Mouse (Mus musculus) liver, embryonic 13.5 days (tissue): ENCODE measurements around the gene Pgghg. TPM values are rescaled to one million over a fixed set of nuclear protein-coding genes. Genes with fewer than 3 reads are reported as not detected.

ENCODE experiments used
- polyA plus RNA-seq: library from polyadenylated mRNA; unstranded; fragments of >200 nt; fragmentation: Nextera tagmentation; extraction: Ambion mirVana; gene quantifications from 2 replicates; pipeline ENCODE4 v1.2.1, GENCODE M21; 2015

The Pgghg gene
- polyA plus RNA-seq, 1 experiment from 2014 or later: 5.0 TPM

Other genes with a start within 250 kb of the Pgghg start
- gene Olfr541, start 244.1 kb upstream of the Pgghg start, polyA plus RNA-seq: not detected in 2 replicates
- gene Cyp2e1, start 177.7 kb upstream of the Pgghg start, polyA plus RNA-seq: 0.10 TPM in 1 of 2 replicates, not detected in the other
- 0.17 and 0.20 TPM in 2 replicates for gene Syce1, start 153.5 kb upstream of the Pgghg start, polyA plus RNA-seq
- gene Zfp941, start 119.2 kb upstream of the Pgghg start, polyA plus RNA-seq: 0.24 and 0.38 TPM in 2 replicates
- 9.7 and 10.9 TPM in 2 replicates for gene Urah, start 106.4 kb upstream of the Pgghg start, polyA plus RNA-seq
- gene Scgb1c1, start 95.8 kb upstream of the Pgghg start, polyA plus RNA-seq: not detected in 2 replicates
- gene Odf3, start 93.6 kb upstream of the Pgghg start, polyA plus RNA-seq: not detected in 2 replicates
- not detected in 2 replicates for gene Gm45785, start 85.1 kb upstream of the Pgghg start, polyA plus RNA-seq
- gene Ric8a, start 84.4 kb upstream of the Pgghg start, polyA plus RNA-seq: 25.0 and 25.1 TPM in 2 replicates
- 17.1 and 20.1 TPM in 2 replicates for gene Bet1l, start 83.8 kb upstream of the Pgghg start, polyA plus RNA-seq
- gene Psmd13, start 59.4 kb upstream of the Pgghg start, polyA plus RNA-seq: 187 and 202 TPM in 2 replicates
- 16.6 and 16.8 TPM in 2 replicates for gene Sirt3, start 59.1 kb upstream of the Pgghg start, polyA plus RNA-seq
- 0.33 and 1.3 TPM in 2 replicates for gene Cox8b, start 40.9 kb upstream of the Pgghg start, polyA plus RNA-seq
- 1.6 and 2.4 TPM in 2 replicates for gene Nlrp6, start 20.5 kb upstream of the Pgghg start, polyA plus RNA-seq
- 0.35 and 0.61 TPM in 2 replicates for gene Ifitm5, start 8.9 kb downstream of the Pgghg start, polyA plus RNA-seq
- not detected in 2 replicates for gene Gm45717, start 14.5 kb downstream of the Pgghg start, polyA plus RNA-seq
- 309 and 331 TPM in 2 replicates for gene Ifitm2, start 14.6 kb downstream of the Pgghg start, polyA plus RNA-seq
- 22.3 and 24.0 TPM in 2 replicates for gene Ifitm1, start 25.8 kb downstream of the Pgghg start, polyA plus RNA-seq
- gene Ifitm3, start 69.4 kb downstream of the Pgghg start, polyA plus RNA-seq: 53.9 and 61.7 TPM in 2 replicates
- 2.7 and 2.9 TPM in 2 replicates for gene Ifitm6, start 76.5 kb downstream of the Pgghg start, polyA plus RNA-seq
- not detected in 2 replicates for gene Gm17387, start 87.7 kb downstream of the Pgghg start, polyA plus RNA-seq
- gene B4galnt4, start 119.7 kb downstream of the Pgghg start, polyA plus RNA-seq: 0.75 and 0.81 TPM in 2 replicates
- 0.70 and 0.71 TPM in 2 replicates for gene Pkp3, start 136.8 kb downstream of the Pgghg start, polyA plus RNA-seq
- gene Sigirr, start 159.2 kb downstream of the Pgghg start, polyA plus RNA-seq: 16.5 and 16.9 TPM in 2 replicates
- 0.12 and 0.20 TPM in 2 replicates for gene Ano9, start 176.4 kb downstream of the Pgghg start, polyA plus RNA-seq
- 138 and 147 TPM in 2 replicates for gene Ptdss2, start 181.0 kb downstream of the Pgghg start, polyA plus RNA-seq
- gene Rnh1, start 231.5 kb downstream of the Pgghg start, polyA plus RNA-seq: 55.0 and 58.0 TPM in 2 replicates